Mouse (Mus musculus) kidney, postnatal 0 days (tissue): ENCODE measurements around the gene Tmigd1. TPM values are rescaled to one million over a fixed set of nuclear protein-coding genes. Genes with fewer than 3 reads are reported as not detected.

Experiments
- ATAC-seq: fragments of 200-750 bp; cut with Nextera tagmentation; replicated peaks from 2 replicates; pipeline ENCODE4 v1.8.0; 2017; ENCODE audit warnings: low read depth, moderate number of reproducible peaks, moderate TSS enrichment, moderate library complexity; ENCODE audit not compliant: low FRiP score
- DNase-seq: peaks from one replicate; pipeline ENCODE4 v3.0.0-alpha.2; 2016; ENCODE audit warnings: low spot score
- H3K27ac ChIP-seq: fragments of 300-500 bp; sonication (generic); 2 replicates; pipeline ENCODE4 v1.5.1; 2014; ENCODE audit warnings: mild to moderate bottlenecking
- H3K27me3 ChIP-seq: fragments of 300-500 bp; sonication (generic); 2 replicates; pipeline ENCODE4 v1.6.1; 2014; ENCODE audit warnings: low read length, mixed read lengths; ENCODE audit not compliant: insufficient read depth
- H3K36me3 ChIP-seq: fragments of 300-500 bp; sonication (generic); 2 replicates; pipeline ENCODE4 v1.6.1; 2014; ENCODE audit warnings: low read length, mixed read lengths; ENCODE audit not compliant: insufficient read depth
- H3K4me1 ChIP-seq: fragments of 300-500 bp; sonication (generic); replicated peaks from 2 replicates; pipeline ENCODE4 v1.6.1; 2014; ENCODE audit warnings: antibody characterized with exemption, low read length, mixed read lengths; ENCODE audit not compliant: insufficient read depth
- H3K4me2 ChIP-seq: fragments of 300-500 bp; sonication (generic); 2 replicates; pipeline ENCODE4 v1.6.1; 2014; ENCODE audit warnings: mild to moderate bottlenecking, low read length, moderate library complexity, mixed read lengths
- H3K4me3 ChIP-seq: fragments of 300-500 bp; sonication (generic); replicated peaks from 2 replicates; pipeline ENCODE4 v1.5.1; 2014; ENCODE audit warnings: low read depth, low read length
- H3K9ac ChIP-seq: fragments of 300-500 bp; sonication (generic); 2 replicates; pipeline ENCODE4 v1.6.1; 2014; ENCODE audit warnings: low read depth, low read length
- H3K9me3 ChIP-seq: fragments of 300-500 bp; sonication (generic); replicated peaks from 2 replicates; pipeline ENCODE4 v1.6.1; 2016; ENCODE audit warnings: low read length, inconsistent platforms, mixed read lengths
- CTCF ChIP-seq: IDR thresholded peaks from 2 replicates; pipeline ENCODE4 v1.5.1; 2016; ENCODE audit warnings: antibody characterized with exemption, low read depth, mild to moderate bottlenecking, moderate library complexity
- WGBS: fragments of 180-500 bp; shearing (Covaris S2); extraction: QIAGEN DNeasy Blood & Tissue Kit; methylation state at CpG from one replicate; pipeline ENCODE4 v1.1.7; 2014; 5-methylcytosine and 5-hydroxymethylcytosine counted together
- polyA plus RNA-seq: library from polyadenylated mRNA; unstranded; fragments of >200 nt; fragmentation: Nextera tagmentation; extraction: Ambion mirVana; gene quantifications from 2 replicates; pipeline ENCODE4 v1.2.1, GENCODE M21; 2015

Tmigd1 gene
- polyA plus RNA-seq, 1 experiment from 2014 or later: 22.6 TPM

DNA sequence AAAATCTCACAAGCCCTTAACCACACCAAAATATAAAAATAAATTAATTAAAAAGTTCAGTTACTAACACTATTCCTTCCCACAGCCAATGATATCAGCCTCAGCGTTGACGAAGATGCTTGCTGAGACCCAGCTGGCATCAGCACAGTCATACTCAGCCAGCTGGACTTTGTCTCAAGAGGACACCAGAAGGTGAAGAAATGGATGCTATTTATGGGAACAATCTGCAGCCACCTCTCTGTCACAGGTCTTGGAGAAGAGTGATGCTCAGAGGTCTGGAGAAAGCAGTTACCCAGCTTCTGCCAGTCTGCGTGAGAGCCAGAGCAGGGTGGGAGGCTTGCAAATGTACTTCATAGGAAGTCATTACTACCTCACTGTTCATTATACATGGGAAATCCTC, 40.8 kb upstream of the Tmigd1 start:
- 79% methylated on average over 3 of the region's 3 CpGs for WGBS
- TF ChIP-seq CTCF: no peak
- Histone ChIP-seq H3K9me3 (no peaks in the 10 kb centered on the region), H3K36me3 (no peaks in the 10 kb centered on the region), H3K27me3 (no peaks in the 10 kb centered on the region), H3K9ac (no peak overlapping the region), H3K4me3 (no peak overlapping the region), H3K27ac (no peak overlapping the region), H3K4me1 (no peaks in the 10 kb centered on the region), H3K4me2 (no peak overlapping the region)
- no peak for DNase-seq
- no peak for ATAC-seq

DNA sequence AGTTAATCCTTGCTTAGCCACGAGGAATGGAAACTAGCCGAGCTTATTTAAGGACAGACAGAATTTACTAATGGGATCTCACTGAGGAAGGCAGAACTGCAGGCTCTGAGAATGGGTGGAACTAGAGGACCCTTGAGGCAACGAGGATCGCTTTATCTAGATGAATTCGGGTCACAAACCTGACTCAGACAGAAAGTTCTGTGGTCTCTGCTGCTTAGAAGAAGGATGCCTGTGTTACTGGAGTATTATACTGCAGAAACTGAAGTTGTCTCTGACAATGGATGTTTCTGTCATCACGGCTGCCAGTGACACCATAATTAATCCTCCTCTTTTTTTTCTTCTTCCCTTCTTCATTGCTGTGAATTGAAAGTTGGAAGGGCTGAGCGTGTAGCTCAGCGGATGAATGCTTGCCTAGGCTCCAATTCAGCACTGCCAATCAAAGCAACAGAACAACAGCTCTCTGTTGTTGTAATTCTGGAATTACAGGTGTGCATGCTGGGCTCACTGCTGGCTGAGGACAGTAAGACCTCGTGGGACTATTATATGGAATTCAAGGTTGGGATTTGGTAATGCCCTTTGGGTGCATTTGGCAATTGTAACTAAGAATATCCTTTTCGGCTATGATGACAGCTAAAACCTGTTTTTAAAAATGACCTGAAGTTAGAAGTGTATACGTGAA, 29.3 kb upstream of the Tmigd1 start:
- Histone ChIP-seq H3K27ac (no peak overlapping the region), H3K4me3 (no peak overlapping the region), H3K9me3 (no peaks in the 10 kb centered on the region), H3K4me2 (no peak overlapping the region), H3K9ac (no peak overlapping the region), H3K27me3 (no peaks in the 10 kb centered on the region), H3K4me1 (no peaks in the 10 kb centered on the region), H3K36me3 (no peaks in the 10 kb centered on the region)
- DNase-seq: no peak
- no peak for TF ChIP-seq CTCF
- no peak for ATAC-seq
- WGBS: 72% methylated on average over 11 of the region's 11 CpGs

DNA sequence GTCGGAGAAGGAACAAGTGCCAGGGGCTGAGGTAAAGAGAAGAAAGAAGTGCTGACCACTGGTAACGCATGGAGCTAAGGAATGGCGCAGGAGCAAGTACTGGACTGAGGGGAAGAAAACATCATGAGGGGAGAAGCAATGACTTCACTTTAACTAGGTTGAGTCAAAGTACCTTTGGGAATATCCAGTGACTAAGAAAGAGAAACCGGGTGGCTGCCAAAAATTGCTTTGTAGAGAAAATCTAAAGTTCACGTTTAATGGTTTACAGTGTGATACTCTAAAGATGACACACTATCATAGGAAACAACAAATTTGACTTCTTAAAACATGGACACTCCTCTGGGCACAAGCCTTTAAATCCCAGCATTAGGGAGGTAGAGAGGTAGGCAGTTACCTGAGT, 28.1 kb upstream of the Tmigd1 start:
- H3K4me2 ChIP-seq: no peak overlapping the region
- H3K9me3 ChIP-seq: no peaks in the 10 kb centered on the region
- H3K4me3 ChIP-seq: no peak overlapping the region
- H3K9ac ChIP-seq: no peak overlapping the region
- no peak for DNase-seq
- 81% methylated on average over 5 of the region's 5 CpGs for WGBS
- no peaks in the 10 kb centered on the region for H3K36me3 ChIP-seq
- H3K4me1 ChIP-seq: no peaks in the 10 kb centered on the region
- no peak for ATAC-seq
- no peaks in the 10 kb centered on the region for H3K27me3 ChIP-seq
- no peak overlapping the region for H3K27ac ChIP-seq
- TF ChIP-seq CTCF: no peak

GRCm38 (mm10) chr11:76874766-76875165, 27.2 kb upstream of the Tmigd1 start:
- no peak overlapping the region for H3K27ac ChIP-seq
- no peak for TF ChIP-seq CTCF
- no peak overlapping the region for H3K4me2 ChIP-seq
- no peak overlapping the region for H3K9ac ChIP-seq
- H3K36me3 ChIP-seq: no peaks in the 10 kb centered on the region
- no peak overlapping the region for H3K4me3 ChIP-seq
- H3K9me3 ChIP-seq: no peaks in the 10 kb centered on the region
- H3K4me1 ChIP-seq: no peaks in the 10 kb centered on the region
- DNase-seq: no peak
- WGBS: 41% methylated on average over 6 of the region's 6 CpGs
- H3K27me3 ChIP-seq: no peaks in the 10 kb centered on the region
- ATAC-seq: no peak

- WGBS: 79% methylated on average over 5 of the region's 5 CpGs
- no peak overlapping the region for H3K27ac ChIP-seq
- DNase-seq: no peak
These were observed 22.1 kb upstream of the Tmigd1 start for GRCm38 (mm10) chr11:76879816-76880215.

GRCm38 (mm10) chr11:76884451-76884850, 17.5 kb upstream of the Tmigd1 start:
- WGBS: 46% methylated on average over 5 of the region's 5 CpGs
- 0 out of 2 replicates have a peak, but pooled peaks cover 2% of the 10 kb centered on the region for H3K4me1 ChIP-seq
- no peak for DNase-seq
- no peak overlapping the region for H3K4me3 ChIP-seq
- no peak for ATAC-seq
- no peak for TF ChIP-seq CTCF
- H3K9ac ChIP-seq: no peak overlapping the region
- no peaks in the 10 kb centered on the region for H3K36me3 ChIP-seq
- H3K27me3 ChIP-seq: no peaks in the 10 kb centered on the region
- no peaks in the 10 kb centered on the region for H3K9me3 ChIP-seq
- H3K4me2 ChIP-seq: no peak overlapping the region
- no peak overlapping the region for H3K27ac ChIP-seq

More at GRCm38 (mm10) chr11:76879816-76880215, 22.1 kb upstream of the Tmigd1 start:
- no peaks in the 10 kb centered on the region for H3K4me1 ChIP-seq
- H3K9ac ChIP-seq: no peak overlapping the region
- no peak for TF ChIP-seq CTCF
- ATAC-seq: no peak
- no peaks in the 10 kb centered on the region for H3K27me3 ChIP-seq
- no peaks in the 10 kb centered on the region for H3K9me3 ChIP-seq
- H3K4me2 ChIP-seq: no peak overlapping the region
- no peak overlapping the region for H3K4me3 ChIP-seq
- no peaks in the 10 kb centered on the region for H3K36me3 ChIP-seq
